Mouse (Mus musculus): ENCODE measurements around the gene Arl14ep. TPM values are rescaled to one million over a fixed set of nuclear protein-coding genes. Genes with fewer than 3 reads are reported as not detected.

Arl14ep gene
- total and polyA plus RNA-seq, 3 experiments: 3.7 to 9.6 (median 9.0) TPM

DNA sequence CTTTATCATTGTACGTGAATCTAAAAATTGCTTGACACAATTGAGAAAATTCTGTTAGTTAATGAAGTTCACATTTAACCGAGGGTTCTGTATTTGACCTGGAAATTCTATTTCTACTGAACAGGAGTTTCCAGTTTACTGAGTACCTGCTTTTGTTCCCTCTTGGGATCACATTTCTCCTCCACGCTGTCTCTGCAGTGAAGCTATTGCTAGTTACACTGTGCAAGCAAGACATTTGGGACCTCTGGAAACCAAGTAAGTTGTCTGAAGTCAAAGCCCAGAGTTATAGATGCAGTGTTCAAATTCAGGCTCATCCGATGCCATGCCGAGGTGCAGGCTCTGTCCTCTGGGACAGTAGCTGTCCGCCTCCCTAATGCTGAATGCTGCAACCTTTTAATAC, 19.2 kb downstream of the Arl14ep start:
- no peaks in the 10 kb centered on the region for H3K4me1 ChIP-seq (ENCODE audit: control insufficient read depth, insufficient read depth, low read length)
- intact Hi-C loops (cut with DNase I): loop anchor here (1.0 to 5.0 kb wide), 3 partner anchors 263 to 598 kb away; partner anchors contain the start of gene Mpped2
- WGBS: 67% methylated on average over 6 of the region's 6 CpGs

DNA sequence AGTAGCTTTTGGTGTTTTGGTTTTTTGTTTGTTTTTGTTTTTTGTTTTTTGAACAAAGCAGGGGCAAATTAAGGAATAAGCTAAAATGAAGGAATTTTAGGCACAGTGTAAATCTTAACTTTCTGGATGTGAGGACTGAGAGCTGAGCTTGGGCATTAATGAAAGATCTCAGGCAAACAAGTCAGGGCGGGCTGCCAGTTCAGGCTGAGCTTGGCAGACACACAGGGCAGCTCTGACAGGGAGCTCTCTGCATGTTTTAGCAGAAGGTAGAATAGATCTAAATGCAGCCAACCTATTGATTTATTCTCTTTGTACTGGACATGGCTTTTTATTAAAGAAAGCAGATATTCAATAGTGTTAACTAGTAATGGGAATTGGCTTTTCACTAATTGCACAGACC, 31.8 kb downstream of the Arl14ep start:
- DNase-seq: peak in 1 of 2 experiments; percentile 24
- 69% methylated on average over 1 of the region's 1 CpGs for WGBS
- no peak for TF ChIP-seq POLR2A (IDR thresholded peaks at IDR 0.05; ENCODE audit: insufficient read depth, low read depth, low read length)
- TF ChIP-seq EP300 (IDR thresholded peaks at IDR 0.05; ENCODE audit: insufficient read depth, low read depth, low read length): no peak
- TF ChIP-seq CTCF (IDR thresholded peaks at IDR 0.05): no peak
- intact Hi-C loops (cut with DNase I): no loop called here
- Histone ChIP-seq H3K4me3 (no peak overlapping the region), H3K27me3 (ENCODE audit: control insufficient read depth, insufficient read depth, low read length) (no peaks in the 10 kb centered on the region), H3K36me3 (ENCODE audit: control insufficient read depth, insufficient read depth, low read length) (no peaks in the 10 kb centered on the region), H3K79me2 (replicated peaks; ENCODE audit: control insufficient read depth, insufficient read depth, low read length) (no peaks in the 10 kb centered on the region), H3K9ac (ENCODE audit: low read depth, low read length) (no peak overlapping the region), H3K4me1 (ENCODE audit: control insufficient read depth, insufficient read depth, low read length) (no peaks in the 10 kb centered on the region), H3K27ac (no peak overlapping the region)

More for the DNA sequence above, 19.2 kb downstream of the Arl14ep start:
- TF ChIP-seq CTCF (IDR thresholded peaks at IDR 0.05) (no peak), POLR2A (IDR thresholded peaks at IDR 0.05; ENCODE audit: insufficient read depth, low read depth, low read length) (no peak), EP300 (IDR thresholded peaks at IDR 0.05; ENCODE audit: insufficient read depth, low read depth, low read length) (no peak)
- no peak for DNase-seq
- H3K36me3 ChIP-seq (ENCODE audit: control insufficient read depth, insufficient read depth, low read length): no peaks in the 10 kb centered on the region
- H3K27ac ChIP-seq: no peak overlapping the region
- H3K27me3 ChIP-seq (ENCODE audit: control insufficient read depth, insufficient read depth, low read length): no peaks in the 10 kb centered on the region
- no peak overlapping the region for H3K4me3 ChIP-seq
- H3K9ac ChIP-seq (ENCODE audit: low read depth, low read length): no peak overlapping the region
- no peaks in the 10 kb centered on the region for H3K79me2 ChIP-seq (replicated peaks; ENCODE audit: control insufficient read depth, insufficient read depth, low read length)

- Histone ChIP-seq H3K36me3 (ENCODE audit: control insufficient read depth, insufficient read depth, low read length) (no peaks in the 10 kb centered on the region), H3K27ac (no peak overlapping the region), H3K9ac (ENCODE audit: low read depth, low read length) (no peak overlapping the region), H3K4me1 (ENCODE audit: control insufficient read depth, insufficient read depth, low read length) (no peaks in the 10 kb centered on the region), H3K4me3 (no peak overlapping the region), H3K27me3 (ENCODE audit: control insufficient read depth, insufficient read depth, low read length) (no peaks in the 10 kb centered on the region), H3K79me2 (replicated peaks; ENCODE audit: control insufficient read depth, insufficient read depth, low read length) (no peaks in the 10 kb centered on the region)
- DNase-seq: no peak
- TF ChIP-seq CTCF (IDR thresholded peaks at IDR 0.05): no peak
- TF ChIP-seq EP300 (IDR thresholded peaks at IDR 0.05; ENCODE audit: insufficient read depth, low read depth, low read length): no peak
- TF ChIP-seq POLR2A (IDR thresholded peaks at IDR 0.05; ENCODE audit: insufficient read depth, low read depth, low read length): no peak
- intact Hi-C loops (cut with DNase I): no loop called here
- 86% methylated on average over 2 of the region's 2 CpGs for WGBS
Measured at GRCm38 (mm10) chr2:106935681-106936080, 38.5 kb downstream of the Arl14ep start.

- Histone ChIP-seq H3K36me3 (ENCODE audit: control insufficient read depth, insufficient read depth, low read length) (no peaks in the 10 kb centered on the region), H3K4me1 (ENCODE audit: control insufficient read depth, insufficient read depth, low read length) (no peaks in the 10 kb centered on the region), H3K27ac (no peak overlapping the region), H3K4me3 (no peak overlapping the region), H3K79me2 (replicated peaks; ENCODE audit: control insufficient read depth, insufficient read depth, low read length) (no peaks in the 10 kb centered on the region), H3K9ac (ENCODE audit: low read depth, low read length) (no peak overlapping the region), H3K27me3 (ENCODE audit: control insufficient read depth, insufficient read depth, low read length) (no peaks in the 10 kb centered on the region)
- intact Hi-C loops (cut with DNase I): no loop called here
- TF ChIP-seq CTCF (IDR thresholded peaks at IDR 0.05): no peak
- TF ChIP-seq POLR2A (IDR thresholded peaks at IDR 0.05; ENCODE audit: insufficient read depth, low read depth, low read length): no peak
- no peak for TF ChIP-seq EP300 (IDR thresholded peaks at IDR 0.05; ENCODE audit: insufficient read depth, low read depth, low read length)
- DNase-seq: no peak
- 74% methylated on average over 3 of the region's 3 CpGs for WGBS
Measured at GRCm38 (mm10) chr2:106929906-106930305, 44.3 kb downstream of the Arl14ep start.

Other genes with a start within 250 kb of the Arl14ep start
- gene Fshb, start 85.2 kb upstream of the Arl14ep start, total RNA-seq (2021): not detected
- gene Fshb, start 85.2 kb upstream of the Arl14ep start, polyA plus RNA-seq (2012; rRNA removed): not detected in 2 replicates